Mouse (Mus musculus) adipose tissue, adult 10 weeks (tissue): ENCODE results near the gene Fiz1. TPM values are rescaled to one million over a fixed set of nuclear protein-coding genes. Genes with fewer than 3 reads are reported as not detected.

Source experiments
- polyA plus RNA-seq: library from polyadenylated mRNA; stranded (reverse); fragments of 350-450 nt; fragmentation: Illumina TruSeq; extraction: RNeasy Lipid Tissue Mini Kit (QIAGEN cat#74804); gene quantifications from one replicate; pipeline ENCODE4 v1.2.3, GENCODE M21; 2014; ENCODE audit warnings: low read depth, low replicate concordance

The Fiz1 gene
- 19.0 TPM for polyA plus RNA-seq

DNA sequence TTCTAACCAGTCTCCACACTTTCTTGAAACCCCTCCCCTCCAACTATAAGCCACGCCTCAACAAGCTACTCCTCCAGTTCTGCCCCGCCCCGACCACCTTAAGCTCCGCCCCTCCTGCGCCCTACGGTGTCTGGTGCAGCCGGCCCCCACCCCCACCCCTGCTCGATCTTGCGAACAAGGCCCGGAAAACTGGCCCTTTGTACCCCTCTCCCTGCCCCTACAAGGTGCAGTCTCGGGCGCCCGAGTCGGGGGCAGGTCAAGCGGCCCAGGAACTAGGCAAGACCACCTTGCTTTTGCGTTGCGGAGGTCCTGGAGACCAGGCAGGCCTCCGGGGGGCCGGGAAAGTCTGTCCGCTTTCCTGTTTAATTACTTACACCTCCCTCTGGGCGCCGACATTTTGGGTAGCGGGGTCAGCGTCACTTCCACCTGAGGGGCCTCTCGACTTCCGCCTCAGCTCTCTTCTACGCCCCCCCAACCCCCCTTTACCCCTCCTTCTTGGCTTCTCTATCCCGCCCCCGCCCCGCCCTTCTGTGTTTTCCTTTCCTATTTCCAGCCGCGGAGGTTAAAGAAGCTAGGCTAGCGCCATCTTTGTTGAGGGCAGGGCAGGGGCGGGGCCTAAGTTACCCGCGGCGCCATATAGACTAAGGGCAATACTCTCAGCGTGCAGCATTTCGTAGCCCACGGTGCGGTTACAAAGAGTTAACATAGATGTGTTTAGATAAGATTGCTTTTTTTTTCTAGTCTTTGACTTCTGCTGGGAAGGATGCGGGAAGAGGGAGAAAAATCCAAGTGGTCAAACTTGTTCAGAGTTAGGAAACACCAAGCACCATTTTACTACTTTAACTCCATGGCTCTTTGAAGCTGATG, at the start of gene Fiz1, which contains the start of gene Zfp524:
TSS of gene Fiz1 (minus strand) at position 447 of the 867 bp plus-strand sequence.
TSS of gene Zfp524 (plus strand) at position 165 of the 867 bp plus-strand sequence.

DNA sequence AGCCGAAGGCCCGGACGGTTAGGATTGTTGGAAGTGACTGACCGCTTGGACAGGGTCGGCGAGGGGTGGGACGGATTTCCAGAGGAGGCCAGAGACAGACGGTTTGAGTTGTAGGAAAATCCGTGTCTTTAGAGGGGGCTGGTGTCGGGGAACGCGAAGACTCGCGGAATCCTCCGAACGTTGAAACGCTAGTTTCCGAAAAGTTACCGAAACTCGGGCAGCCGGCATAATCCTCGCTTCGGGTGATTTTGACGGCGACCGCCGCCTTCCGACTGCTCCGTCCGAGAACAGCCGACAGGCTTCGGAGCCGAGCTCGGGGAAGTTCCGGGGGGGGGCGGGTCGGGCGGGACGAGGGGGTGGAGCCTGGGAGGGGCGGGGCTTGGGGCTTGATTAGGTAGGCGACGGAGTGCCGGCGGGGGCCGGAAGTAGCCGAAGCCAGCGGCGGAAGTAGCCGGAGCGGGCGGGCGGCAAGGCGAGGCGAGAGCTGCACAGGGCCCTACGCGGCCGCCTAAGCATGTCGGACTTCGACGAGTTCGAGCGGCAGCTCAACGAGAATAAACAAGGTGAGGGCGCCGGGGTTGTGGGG, 47.4 kb upstream of the Fiz1 start, which contains the start of gene U2af2:
TSS of gene U2af2 (plus strand) at position 370 of the 586 bp plus-strand sequence.

DNA sequence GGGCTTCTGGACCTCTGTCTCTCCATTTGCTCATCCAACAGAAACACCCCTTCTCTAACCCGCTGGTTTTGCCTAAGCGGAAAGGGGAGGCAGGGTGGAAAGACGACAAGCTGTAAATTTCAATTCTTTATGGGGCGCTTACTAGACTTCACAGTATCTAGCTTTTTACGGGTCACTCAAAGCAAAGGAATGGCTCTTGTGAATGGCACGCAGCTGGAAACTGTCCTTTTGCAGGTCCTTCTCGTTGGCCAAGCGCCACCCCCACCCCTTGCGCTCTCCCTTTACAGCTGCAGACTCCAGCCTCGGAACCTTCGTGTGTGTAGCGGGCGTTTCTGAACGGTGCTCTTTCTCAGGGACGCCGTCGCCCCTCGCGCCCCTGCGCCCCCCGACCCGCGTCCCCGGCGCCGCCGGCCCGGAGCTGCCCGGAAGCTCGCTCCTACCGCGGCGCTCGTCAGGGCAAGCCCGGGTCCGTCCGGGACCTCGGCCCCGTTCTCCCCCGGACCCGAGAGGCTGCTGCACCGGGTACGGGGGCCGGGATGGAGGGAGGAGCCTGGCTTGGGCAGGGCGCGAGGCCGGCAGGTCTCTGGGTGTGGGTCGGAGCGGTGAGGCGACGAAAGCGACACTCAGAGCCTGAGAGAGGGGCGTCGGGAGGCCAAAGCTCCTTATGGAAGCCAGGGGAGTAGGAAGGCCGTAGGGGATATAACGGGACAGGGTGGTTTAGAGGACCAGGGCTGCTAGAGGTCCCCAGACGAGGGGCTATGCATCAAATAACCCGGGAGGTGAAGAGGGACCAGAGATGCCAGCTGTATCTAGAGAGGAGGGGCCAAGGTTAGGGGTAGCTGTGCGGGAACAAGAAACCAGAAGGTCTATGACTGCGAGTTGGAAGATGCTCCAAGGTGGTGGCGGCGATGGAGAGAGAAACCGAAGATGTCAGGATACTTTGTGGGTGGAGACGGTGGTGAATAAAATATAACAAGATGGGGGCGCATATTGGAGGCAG, 37.0 kb upstream of the Fiz1 start, which contains the start of gene Zfp580:
TSS of gene Zfp580 (plus strand) at position 346 of the 1,000 bp plus-strand sequence.

DNA sequence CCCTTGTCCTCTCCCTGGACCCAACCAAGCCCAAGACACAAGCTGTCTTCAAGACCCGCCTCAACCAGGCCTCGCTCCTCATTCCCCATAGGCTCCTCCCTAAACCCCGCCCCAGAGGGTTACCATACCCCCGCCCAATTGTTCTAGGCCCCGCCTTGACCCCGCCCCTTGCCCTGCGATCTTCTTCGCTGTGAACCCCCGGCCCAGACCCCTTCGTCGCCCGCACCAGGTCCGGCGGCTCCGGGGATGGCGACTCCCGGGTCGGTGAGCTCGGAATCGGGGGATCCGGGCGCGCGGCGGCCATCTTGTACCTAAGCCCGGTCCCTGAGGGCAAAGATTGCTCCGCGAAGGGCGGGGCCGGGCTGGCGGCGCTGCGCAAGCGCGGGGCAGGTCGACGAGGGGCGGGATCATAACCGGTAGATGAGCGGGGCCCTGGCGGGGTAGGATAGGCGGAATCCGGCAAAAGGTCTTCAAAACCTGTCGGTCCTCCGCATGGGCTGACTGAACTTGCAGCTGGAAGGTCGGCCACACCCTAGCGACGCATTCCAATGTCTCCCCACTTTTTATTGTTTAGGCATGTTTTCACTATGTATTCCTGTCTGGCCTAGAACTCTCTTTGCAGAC, 23.7 kb upstream of the Fiz1 start, which contains the start of gene Zfp784:
TSS of gene Zfp784 (minus strand) at position 338 of the 624 bp plus-strand sequence.

DNA sequence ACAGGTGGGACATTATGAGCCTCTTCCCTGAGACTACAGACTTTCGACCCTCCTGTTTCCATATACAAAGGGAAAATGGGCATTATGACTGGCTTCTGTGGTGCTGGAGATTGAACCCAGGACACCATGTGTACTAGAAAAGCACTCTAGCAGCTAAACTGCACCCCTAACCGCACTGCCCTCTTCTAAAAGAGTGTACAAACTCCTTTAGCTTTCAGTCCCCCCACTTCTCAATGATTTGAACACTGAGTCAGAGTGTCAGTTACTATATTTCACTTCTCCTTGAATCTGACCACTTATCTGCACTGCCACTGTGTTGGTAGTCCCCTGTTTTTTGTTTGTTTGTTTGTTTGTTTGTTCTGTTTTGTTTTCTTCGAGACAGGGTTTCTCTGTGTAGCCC, 19.3 kb upstream of the Fiz1 start, which contains the start of gene 4632433K11Rik:
TSS of gene 4632433K11Rik (plus strand) at position 301 of the 400 bp plus-strand sequence.

DNA sequence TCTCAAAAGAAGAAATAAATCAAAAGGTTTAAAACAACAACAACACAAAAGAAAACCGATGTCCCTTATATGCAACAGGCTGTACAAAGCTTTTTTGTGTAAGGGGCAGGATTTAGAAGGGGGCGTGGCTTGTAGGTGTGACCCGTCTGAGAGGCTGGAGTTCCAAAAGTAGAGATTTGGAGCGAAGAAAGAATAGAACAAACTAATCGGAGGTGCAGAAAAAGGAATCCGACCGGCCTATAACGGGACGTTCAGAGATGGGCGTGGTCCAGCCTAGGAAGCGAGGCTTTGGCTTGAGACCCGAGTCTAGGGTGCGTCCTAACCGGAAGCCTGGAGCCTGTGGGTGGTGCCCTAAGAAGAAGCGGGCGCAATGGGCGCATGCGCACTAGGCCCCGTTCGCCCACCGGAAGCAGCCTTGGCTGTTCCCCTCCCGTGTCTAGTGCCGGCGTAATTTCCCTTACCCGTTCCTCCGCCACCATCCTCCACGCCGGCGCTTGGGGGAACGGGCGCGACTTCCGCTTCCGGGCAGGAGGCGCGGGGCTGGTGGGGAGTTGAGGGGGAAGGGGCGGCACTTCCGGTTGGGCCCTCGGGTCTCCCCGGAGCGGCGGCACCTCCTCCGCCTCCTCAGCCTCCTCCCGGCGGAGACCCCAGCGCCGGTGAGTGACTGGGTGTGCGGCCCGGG, 5.6 kb upstream of the Fiz1 start, which contains the start of the genes Zfp865 and Ccdc106:
TSS of gene Zfp865 (plus strand) at position 377 of the 682 bp plus-strand sequence.
TSS of gene Ccdc106 (plus strand) at position 554 of the 682 bp plus-strand sequence.

DNA sequence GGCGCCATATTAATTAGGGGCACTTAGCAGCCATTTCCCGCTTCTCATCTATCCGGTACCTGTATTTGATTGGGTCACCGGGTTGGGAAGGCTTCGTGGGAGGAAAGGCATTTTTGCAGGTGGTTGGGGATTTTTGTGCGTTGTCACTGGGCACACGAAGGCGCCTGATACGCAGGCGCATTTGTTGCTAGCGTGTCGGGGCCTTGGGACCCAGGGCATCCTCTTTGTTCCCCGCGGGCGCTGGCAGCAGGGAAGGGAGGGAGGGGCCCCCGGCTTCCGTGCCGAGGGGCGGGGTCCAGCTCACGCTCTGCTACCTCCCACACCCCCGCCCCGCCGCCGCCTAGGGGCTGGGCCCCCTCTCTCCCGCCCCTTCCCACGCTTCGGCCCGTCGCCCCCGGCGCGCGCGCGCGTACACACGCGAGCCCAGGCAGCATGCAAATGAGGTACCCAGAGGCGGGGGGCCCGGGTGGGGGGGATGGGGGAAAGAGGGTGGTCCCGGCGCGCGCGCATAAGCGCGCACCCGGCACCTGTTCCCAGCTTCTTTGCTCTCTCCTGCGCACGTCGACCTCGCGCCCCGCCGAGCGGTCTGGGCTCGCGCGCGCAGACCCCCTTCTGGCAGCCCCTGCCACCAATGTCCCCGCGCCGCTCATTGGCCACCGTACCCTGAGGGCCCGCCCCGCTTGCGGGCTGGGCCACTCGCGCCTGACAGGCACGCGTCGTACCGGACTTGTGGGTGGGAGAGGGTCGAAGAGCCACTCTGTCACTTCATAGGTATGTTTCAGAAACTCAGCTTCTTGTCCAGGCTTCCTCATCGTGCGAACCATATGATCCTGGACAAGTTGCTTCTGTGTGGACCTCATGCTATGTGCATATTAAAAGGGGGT, 863 bp upstream of the Fiz1 start, which contains the start of gene Gm44973:
TSS of gene Gm44973 (plus strand) at position 379 of the 884 bp plus-strand sequence.

DNA sequence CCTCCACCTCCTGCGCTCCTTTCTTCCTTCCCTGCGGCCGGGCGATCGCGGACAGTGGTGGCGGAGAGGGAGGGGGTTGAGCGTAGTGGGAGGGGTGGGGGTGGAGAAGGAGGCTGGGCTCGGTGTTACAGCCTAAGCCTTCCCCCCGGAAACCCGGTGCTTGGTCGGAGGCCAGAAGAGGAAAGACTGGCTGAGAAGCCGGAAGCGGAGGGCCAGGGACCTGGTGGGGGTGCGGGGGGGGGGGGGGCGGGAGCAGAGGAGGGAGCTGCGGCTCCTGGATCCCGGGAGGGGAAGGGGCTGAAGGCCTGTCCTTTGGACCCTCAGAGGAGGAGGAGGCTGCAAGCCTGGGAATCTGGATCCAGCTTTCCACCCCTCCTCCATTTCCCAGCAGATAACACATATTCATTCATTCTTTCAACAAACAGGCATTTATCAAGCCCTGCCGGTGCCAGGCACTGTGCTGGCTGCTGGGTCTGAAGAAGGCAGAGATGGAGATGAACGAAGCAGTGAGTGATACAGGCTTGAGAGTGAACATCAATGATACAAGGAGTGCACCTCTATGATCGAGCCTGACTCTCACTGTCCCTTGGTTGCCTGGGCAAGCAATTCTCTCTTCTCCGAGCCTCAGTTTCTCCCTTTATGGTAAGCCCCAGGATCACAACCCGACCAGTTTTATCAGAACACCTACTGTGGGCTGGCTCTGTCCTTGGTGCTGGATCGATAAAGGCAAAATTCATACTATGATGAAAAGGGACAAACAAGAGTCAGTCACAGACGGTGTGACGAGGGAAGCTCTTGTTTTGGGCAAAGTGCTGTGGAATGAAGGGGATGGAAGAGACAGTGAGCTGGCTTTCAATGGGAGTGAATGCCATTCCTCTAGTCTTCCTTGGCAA, 18.2 kb downstream of the Fiz1 start, which contains the start of gene Zfp579:
TSS of gene Zfp579 (minus strand) at position 156 of the 893 bp plus-strand sequence.

DNA sequence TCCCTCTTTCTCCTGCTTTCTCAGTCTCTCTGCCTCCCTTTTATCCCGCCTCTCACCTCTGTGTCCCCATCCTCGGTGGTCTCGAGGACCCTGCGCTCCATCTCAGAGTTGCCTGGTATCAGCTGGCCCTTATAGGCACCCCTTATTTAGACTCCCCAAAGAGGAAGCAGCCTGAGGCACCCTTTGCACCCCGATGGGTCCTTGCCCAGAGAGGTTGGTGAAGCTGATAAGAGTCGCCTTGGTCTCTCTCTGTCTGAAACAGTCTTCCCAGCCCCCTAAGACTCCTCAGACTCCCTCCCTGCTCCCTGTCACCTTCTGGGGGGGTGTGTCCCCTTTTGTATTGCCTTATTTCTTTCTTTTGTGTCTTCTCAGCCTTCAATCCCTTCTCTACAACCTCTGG, 43.4 kb downstream of the Fiz1 start, which contains the start of gene Sbk3:
TSS of gene Sbk3 (minus strand) at position 101 of the 400 bp plus-strand sequence.

DNA sequence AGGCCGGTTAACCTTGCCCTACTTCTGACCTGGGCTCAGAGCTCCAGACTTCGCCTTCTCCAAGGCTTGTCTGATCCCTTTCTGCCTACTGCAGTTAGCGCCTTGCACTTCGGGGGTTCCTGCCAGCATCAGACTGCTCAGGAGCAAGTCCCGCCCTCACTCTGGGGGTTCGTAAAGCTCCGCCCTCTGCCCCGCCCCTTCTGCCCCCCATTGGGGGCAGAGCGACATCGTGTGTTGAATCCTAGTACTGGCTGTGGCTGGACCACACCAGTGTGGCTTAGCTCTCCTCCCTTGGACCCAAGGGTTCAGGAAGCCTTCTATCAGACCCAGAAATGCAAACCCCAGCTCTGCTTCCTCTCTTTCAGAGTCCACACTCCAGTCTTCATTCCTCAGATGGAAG, 50.2 kb downstream of the Fiz1 start, which contains the start of gene Sbk2:
TSS of gene Sbk2 (minus strand) at position 135 of the 400 bp plus-strand sequence.

Other genes starting within 250 kb of the Fiz1 start
- gene Fam71e2, start 243.4 kb downstream of the Fiz1 start, polyA plus RNA-seq: 3.3 TPM
- gene Il11, start 231.8 kb downstream of the Fiz1 start, polyA plus RNA-seq: 0.32 TPM
- gene Tmem190, start 231.8 kb downstream of the Fiz1 start, polyA plus RNA-seq: 2.2 TPM
- gene Tmem238, start 225.0 kb downstream of the Fiz1 start, polyA plus RNA-seq: 6.7 TPM
- gene Rpl28, start 221.8 kb downstream of the Fiz1 start, polyA plus RNA-seq: 632 TPM
- gene Ube2s, start 202.1 kb downstream of the Fiz1 start, polyA plus RNA-seq: 108 TPM
- gene Shisa7, start 170.0 kb downstream of the Fiz1 start, polyA plus RNA-seq: 1.9 TPM
- gene Isoc2b, start 144.4 kb downstream of the Fiz1 start, polyA plus RNA-seq: 29.3 TPM
- gene Isoc2a, start 137.5 kb downstream of the Fiz1 start, polyA plus RNA-seq: 35.3 TPM
- not detected for gene Gm36210, start 108.2 kb downstream of the Fiz1 start, polyA plus RNA-seq
- gene Zfp628, start 99.5 kb downstream of the Fiz1 start, polyA plus RNA-seq: 6.5 TPM
- gene Nat14, start 92.7 kb downstream of the Fiz1 start, polyA plus RNA-seq: 5.1 TPM
- 12.2 TPM for gene Ssc5d, start 88.9 kb downstream of the Fiz1 start, polyA plus RNA-seq
- gene Sbk2, start 50.3 kb downstream of the Fiz1 start, polyA plus RNA-seq: 1.8 TPM
- 0.24 TPM for gene Sbk3, start 43.5 kb downstream of the Fiz1 start, polyA plus RNA-seq
- gene Zfp579, start 18.5 kb downstream of the Fiz1 start, polyA plus RNA-seq: 31.4 TPM
- gene Zfp524, start 282 bp downstream of the Fiz1 start, polyA plus RNA-seq: 17.1 TPM
- not detected for gene Gm44973, start 799 bp upstream of the Fiz1 start, polyA plus RNA-seq
- 20.8 TPM for gene Zfp865, start 5.7 kb upstream of the Fiz1 start, polyA plus RNA-seq
- 3.0 TPM for gene Ccdc106, start 5.9 kb upstream of the Fiz1 start, polyA plus RNA-seq
- not detected for gene 4632433K11Rik, start 19.4 kb upstream of the Fiz1 start, polyA plus RNA-seq
- gene Zfp784, start 23.7 kb upstream of the Fiz1 start, polyA plus RNA-seq: 6.3 TPM
- gene Zfp580, start 36.8 kb upstream of the Fiz1 start, polyA plus RNA-seq: 6.7 TPM
- gene U2af2, start 47.4 kb upstream of the Fiz1 start, polyA plus RNA-seq: 152 TPM
- 106 TPM for gene Epn1, start 65.5 kb upstream of the Fiz1 start, polyA plus RNA-seq
- not detected for gene Rfpl4, start 102.3 kb upstream of the Fiz1 start, polyA plus RNA-seq
- gene Rasl2-9, start 111.3 kb upstream of the Fiz1 start, polyA plus RNA-seq: 5.3 TPM
- gene Vmn1r55, start 135.0 kb upstream of the Fiz1 start, polyA plus RNA-seq: not detected
- gene Vmn1r56, start 182.1 kb upstream of the Fiz1 start, polyA plus RNA-seq: not detected
- gene Vmn1r57, start 203.8 kb upstream of the Fiz1 start, polyA plus RNA-seq: not detected